Mouse (Mus musculus) olfactory bulb, adult 2 months (tissue): ENCODE results near the gene Cic. TPM values are rescaled to one million over a fixed set of nuclear protein-coding genes. Genes with fewer than 3 reads are reported as not detected.
"Not testable (repeated sequence)": the region's sequence is repeated elsewhere in the genome, so short reads cannot be mapped to it uniquely, and the experiment has no call there.

ENCODE experiments used
- H3K27ac ChIP-seq: fragments of 200-500 bp; 2 replicates; pipeline ENCODE4 v1.5.1; 2012; ENCODE audit warnings: low read depth, low read length; ENCODE audit not compliant: insufficient read depth
- H3K4me1 ChIP-seq: fragments of 200-500 bp; 2 replicates; pipeline ENCODE4 v1.6.1; 2012; ENCODE audit warnings: low read length; ENCODE audit not compliant: control insufficient read depth, insufficient read depth
- H3K4me3 ChIP-seq: fragments of 200-500 bp; 2 replicates; pipeline ENCODE4 v1.5.1; 2012; ENCODE audit warnings: mild to moderate bottlenecking, low read depth, low read length, moderate library complexity; ENCODE audit not compliant: insufficient read depth
- CTCF ChIP-seq: fragments of 200-500 bp; IDR thresholded peaks from 2 replicates; pipeline ENCODE4 v1.5.1; 2012; ENCODE audit warnings: low read depth, mild to moderate bottlenecking, low read length, moderate library complexity; ENCODE audit not compliant: insufficient read depth
- POLR2A ChIP-seq: fragments of 200-500 bp; IDR thresholded peaks from 2 replicates; pipeline ENCODE4 v1.6.1; 2012; ENCODE audit warnings: mild to moderate bottlenecking, low read depth, low read length, moderate library complexity; ENCODE audit not compliant: insufficient read depth
- WGBS: fragments of 180-500 bp; shearing (Covaris S2); methylation state at CpG from one replicate; pipeline ENCODE4 v1.1.7; 2018; 5-methylcytosine and 5-hydroxymethylcytosine counted together
- polyA plus RNA-seq: library from polyadenylated mRNA; stranded (reverse); fragments of >200 nt; gene quantifications from 2 replicates; pipeline ENCODE4 v1.2.4, GENCODE M21; 2012; ENCODE audit warnings: low replicate concordance; ENCODE audit not compliant: missing spikeins, insufficient read depth, insufficient read length

Gene Cic
- polyA plus RNA-seq, 1 experiment: 41.9 TPM

DNA sequence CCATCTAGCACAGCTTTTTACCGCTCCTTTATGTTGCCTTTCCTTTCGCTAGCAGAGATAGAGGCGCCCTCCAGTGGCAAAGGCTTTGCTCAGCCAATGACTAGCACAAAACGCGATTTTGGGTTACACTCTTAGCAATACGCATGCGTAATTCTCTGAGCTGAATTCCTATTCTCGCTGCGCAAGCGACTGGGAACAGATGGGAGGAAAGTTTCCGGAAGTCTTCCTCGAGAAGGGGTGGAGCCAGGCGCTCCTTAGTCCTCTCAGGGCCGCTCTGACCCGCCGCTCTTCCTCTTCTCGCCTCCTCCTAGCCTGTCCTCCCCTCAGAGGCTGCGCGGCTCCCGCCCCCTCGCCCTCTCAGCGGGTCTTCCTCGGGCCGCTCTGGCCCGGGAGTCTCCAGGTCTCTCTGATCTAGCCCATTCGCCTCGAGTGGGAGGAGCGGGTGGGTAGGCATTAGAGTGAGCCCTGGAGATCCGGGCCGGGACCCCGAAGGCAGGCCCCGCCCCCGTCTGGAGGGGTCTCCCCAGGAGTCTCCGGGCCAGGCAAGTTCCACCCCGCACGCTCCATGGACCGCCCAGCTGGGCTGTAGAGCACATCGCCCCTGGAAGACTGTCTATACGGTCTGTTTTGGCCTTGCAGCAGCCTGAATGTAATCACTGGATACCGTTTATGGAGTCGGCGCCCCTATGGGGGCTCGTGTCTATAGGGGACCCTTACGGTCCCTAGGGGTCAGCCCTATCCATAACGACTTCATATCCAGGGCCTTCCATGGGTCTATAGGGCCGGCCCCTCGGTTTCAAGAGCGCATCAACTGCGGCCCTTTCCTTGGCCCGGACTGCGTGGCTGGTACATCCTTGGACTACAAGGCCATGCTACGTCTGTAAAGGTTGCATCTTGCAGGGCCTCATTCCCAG, 49.3 kb downstream of the Cic start, which contains the start of gene Megf8:
Gene Megf8 (plus strand): TSS at position 633 of the 914 bp plus-strand sequence.
- TF ChIP-seq POLR2A (peak; percentile 70; the same call in 1 of the 2 replicates), CTCF (no peak)
- Histone ChIP-seq H3K4me1 (peaks cover 19% of the 10 kb centered on the region), H3K4me3 (peak within 1 kb of the TSS; percentile 69), H3K27ac (peak within 1 kb of the TSS; percentile 21)
- WGBS: under 1% methylated on average over 52 of the region's 52 CpGs

DNA sequence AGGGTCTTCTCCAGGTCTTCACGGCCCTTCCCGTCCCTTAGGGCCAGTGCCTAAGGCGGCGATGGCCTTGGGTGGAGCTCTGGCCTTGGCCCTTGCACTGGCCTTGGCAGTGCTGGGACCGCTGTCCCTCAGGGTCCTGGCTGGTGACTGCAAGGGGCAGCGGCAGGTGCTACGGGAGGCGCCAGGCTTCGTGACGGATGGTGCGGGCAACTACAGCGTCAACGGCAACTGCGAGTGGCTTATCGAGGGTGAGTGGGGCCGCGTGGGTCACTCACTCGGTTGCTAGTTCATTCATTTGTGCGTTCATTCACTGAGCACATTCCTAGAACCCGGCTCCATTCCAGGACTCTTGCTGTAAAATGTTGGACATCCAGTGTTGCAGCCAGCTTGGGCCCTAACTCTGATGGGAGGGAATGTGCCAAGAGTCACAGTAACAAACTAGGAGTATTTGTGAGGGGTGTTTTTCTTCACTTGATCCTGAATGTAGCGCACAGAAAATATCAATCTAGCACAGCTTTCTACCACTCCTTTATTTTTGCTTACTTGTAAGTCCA, 50.0 kb downstream of the Cic start:
- Histone ChIP-seq H3K4me1 (peaks cover 24% of the 10 kb centered on the region), H3K4me3 (peak overlapping the region; percentile 69), H3K27ac (peak overlapping the region; percentile 13; the same call in 1 of the 2 replicates)
- no peak for TF ChIP-seq POLR2A
- no peak for TF ChIP-seq CTCF
- 5% methylated on average over 21 of the region's 21 CpGs for WGBS

DNA sequence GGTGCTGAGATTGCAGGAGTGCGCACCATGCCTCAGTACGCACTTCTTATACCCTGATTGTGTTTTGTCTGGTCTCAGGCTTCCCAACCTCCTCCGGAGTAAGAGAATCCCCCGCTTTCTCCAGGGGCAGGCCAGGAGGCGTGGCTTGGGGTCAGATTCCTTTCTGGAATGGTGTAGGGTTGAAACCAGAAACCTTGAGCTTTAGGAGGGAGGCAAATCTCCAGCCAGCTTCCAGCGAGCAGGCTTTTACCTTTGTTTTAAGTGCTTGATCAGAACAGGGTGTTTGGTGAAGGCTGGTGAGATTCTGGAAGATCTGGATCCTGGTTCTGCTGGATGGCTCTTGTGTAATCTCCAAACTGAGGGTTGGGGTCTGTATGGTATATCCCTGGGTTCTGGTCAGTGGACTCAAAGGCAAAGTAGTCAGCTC, 54.6 kb downstream of the Cic start:
- 41% methylated on average over 6 of the region's 6 CpGs for WGBS
- H3K4me1 ChIP-seq: peaks cover 12% of the 10 kb centered on the region
- H3K4me3 ChIP-seq: no peak overlapping the region
- H3K27ac ChIP-seq: no peak overlapping the region
- TF ChIP-seq POLR2A: no peak
- TF ChIP-seq CTCF: no peak

DNA sequence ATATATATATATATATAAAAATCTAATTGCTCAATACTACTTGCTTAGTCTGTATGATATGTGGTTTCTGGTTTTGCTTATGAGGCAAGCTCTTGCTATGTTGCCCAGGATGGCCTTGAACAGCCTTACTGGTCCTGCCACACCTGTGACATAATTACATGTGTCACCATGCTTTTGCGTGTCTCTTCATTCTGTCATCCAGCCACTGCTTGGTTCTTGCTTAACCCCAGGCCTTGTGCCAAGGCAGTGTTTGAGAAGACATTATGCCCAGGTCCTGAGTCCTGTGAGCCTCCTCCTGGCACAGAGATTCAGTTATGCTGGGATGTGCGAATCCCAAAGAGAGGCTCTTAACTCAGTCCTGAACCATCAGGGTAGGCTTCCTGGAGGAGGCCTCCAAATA, 55.7 kb downstream of the Cic start:
- no peak overlapping the region for H3K4me3 ChIP-seq
- peaks cover 8% of the 10 kb centered on the region for H3K4me1 ChIP-seq
- WGBS: 81% methylated on average over 2 of the region's 2 CpGs
- no peak for TF ChIP-seq CTCF
- no peak for TF ChIP-seq POLR2A
- no peak overlapping the region for H3K27ac ChIP-seq

DNA sequence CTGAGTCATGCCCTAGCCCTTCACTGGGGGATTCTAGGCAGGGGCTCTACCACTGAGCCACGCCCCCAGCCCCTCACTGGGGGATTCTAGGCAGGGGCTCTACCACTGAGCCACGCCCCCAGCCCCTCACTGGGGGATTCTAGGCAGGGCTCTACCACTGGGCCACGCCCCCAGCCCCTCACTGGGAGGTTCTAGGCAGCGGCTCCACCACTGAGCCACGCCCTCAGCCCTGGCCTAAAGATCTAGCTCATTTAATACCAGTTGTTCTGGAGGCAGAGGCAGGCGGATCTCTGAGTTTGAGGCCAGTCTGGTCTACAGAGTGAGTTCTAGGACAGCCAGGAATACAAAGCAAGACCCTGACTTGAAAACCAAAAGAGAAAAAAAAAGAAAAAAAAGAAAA, 57.9 kb downstream of the Cic start:
- H3K4me3 ChIP-seq, H3K27ac ChIP-seq, H3K4me1 ChIP-seq: not testable (repeated sequence)
- 94% methylated on average over 6 of the region's 6 CpGs for WGBS

DNA sequence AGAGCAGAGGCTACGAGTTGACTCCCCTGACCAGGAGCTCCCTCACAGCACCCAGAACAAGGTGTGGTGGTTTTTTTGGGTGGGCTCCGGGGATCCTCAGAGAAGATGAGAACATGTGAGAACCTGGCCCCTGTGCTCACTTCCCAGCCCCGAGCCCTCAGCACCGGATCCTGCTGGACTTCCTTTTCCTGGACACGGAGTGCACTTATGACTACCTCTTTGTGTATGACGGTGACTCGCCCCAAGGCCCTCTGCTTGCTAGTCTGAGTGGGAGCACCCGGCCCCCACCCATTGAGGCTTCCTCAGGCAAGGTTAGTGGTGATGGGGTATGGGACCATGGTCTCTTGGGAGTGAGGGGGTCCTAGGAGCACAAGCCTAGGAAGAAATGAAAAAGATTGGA, 58.7 kb downstream of the Cic start:
- Histone ChIP-seq H3K27ac (no peak overlapping the region), H3K4me1 (peaks cover 8% of the 10 kb centered on the region), H3K4me3 (no peak overlapping the region)
- TF ChIP-seq POLR2A: no peak
- no peak for TF ChIP-seq CTCF
- WGBS: 87% methylated on average over 8 of the region's 8 CpGs

DNA sequence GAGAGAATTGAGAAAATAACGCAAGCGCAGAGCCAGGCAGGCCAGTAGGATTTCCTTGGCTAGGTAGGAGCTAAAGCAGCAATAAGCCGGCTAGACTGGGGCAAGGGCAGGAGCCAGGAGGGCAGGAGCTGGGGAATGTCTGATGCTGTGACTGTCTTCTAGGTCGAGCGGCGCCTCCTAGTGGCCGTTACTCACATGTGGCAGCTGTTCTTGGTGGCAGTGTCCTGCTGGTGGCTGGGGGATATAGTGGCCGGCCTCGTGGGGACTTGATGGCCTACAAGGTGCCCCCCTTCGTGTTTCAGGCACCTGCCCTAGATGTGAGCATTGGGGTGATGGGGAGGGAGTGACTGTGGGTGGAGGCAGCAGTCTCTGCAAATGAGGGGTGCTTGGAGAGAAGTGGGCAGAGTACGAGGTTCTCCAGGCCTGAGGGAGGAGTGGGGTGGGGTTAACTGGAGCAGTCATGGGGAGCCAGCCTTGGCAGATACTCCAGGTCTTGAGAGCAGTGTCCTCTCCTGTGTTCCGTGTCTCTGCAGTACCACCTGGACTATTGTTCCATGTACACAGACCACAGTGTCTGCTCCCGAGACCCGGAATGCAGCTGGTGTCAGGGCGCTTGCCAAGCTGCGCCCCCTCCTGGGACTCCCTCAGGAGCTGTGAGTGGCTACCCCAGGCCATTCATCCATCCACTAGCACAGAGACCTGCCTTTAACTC, 66.2 kb downstream of the Cic start:
- Histone ChIP-seq H3K4me3 (no peak overlapping the region), H3K4me1 (no peaks in the 10 kb centered on the region), H3K27ac (no peak overlapping the region)
- no peak for TF ChIP-seq POLR2A
- TF ChIP-seq CTCF: peak; percentile 76
- WGBS: 31% methylated on average over 16 of the region's 16 CpGs

DNA sequence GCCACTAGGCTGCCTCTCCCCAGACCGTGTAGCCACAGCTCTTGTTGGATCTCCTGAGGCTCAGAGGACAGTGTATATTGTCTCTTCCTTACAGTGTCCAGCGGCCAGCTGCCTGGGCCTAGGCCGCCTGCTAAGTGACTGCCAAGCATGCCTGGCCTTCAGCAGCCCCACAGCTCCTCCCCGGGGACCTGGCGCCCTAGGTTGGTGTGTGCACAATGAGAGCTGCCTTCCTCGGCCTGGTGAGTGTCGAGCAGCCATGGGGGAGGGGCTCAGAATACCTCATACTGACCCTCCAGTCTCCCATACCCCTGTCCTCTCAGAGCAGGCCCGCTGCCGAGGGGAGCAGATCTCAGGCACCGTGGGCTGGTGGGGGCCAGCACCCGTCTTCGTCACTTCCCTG, 67.0 kb downstream of the Cic start:
- Histone ChIP-seq H3K4me3 (no peak overlapping the region), H3K4me1 (no peaks in the 10 kb centered on the region), H3K27ac (no peak overlapping the region)
- TF ChIP-seq POLR2A: no peak
- TF ChIP-seq CTCF: no peak
- WGBS: 78% methylated on average over 12 of the region's 12 CpGs

DNA sequence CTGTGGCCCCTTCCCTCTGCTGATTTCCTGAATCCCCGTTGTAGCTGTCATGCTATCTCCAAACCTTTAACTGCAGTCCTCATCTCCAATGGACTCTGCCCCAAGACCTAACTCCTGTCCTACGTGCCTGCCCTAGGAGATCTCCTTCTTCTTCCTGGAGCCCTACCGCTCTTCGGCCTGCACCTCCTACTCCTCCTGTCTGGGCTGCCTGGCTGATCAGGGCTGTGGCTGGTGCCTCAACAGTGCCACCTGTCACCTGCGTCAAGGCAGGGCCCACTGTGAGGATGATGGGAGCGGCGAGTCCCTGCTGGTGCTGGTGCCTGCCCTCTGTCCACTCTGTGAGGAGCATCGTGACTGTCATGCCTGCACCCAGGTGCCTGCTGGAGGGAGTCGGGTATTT, 71.8 kb downstream of the Cic start:
- TF ChIP-seq POLR2A: no peak
- no peak for TF ChIP-seq CTCF
- WGBS: 89% methylated on average over 9 of the region's 9 CpGs
- Histone ChIP-seq H3K4me3 (no peak overlapping the region), H3K4me1 (peaks cover 10% of the 10 kb centered on the region), H3K27ac (no peak overlapping the region)
